Mouse (Mus musculus): ENCODE results near the gene Kalrn. TPM values are rescaled to one million over a fixed set of nuclear protein-coding genes. Genes with fewer than 3 reads are reported as not detected.
A peak's percentile ranks its signal among the peaks of the same experiment; 100 is the strongest.
"Not testable (repeated sequence)": the region's sequence is repeated elsewhere in the genome, so short reads cannot be mapped to it uniquely, and the experiment has no call there.

Gene Kalrn
- polyA plus RNA-seq, 1 experiment from 2014 or later, result 22.8 TPM

- Histone ChIP-seq H3K9me3 (no peaks in the 10 kb centered on the region), H3K27ac (peak overlapping the region; percentile 88), H3K36me3 (no peaks in the 10 kb centered on the region), H3K4me3 (peak overlapping the region; percentile 29), H3K4me1 (peaks cover 80% of the 10 kb centered on the region), H3K27me3 (ENCODE audit: insufficient read depth, poor library complexity, severe bottlenecking) (no peaks in the 10 kb centered on the region)
- peak; percentile 93 for DNase-seq (ENCODE audit: low spot score)
- WGBS, result 28% methylated on average over 19 of the region's 19 CpGs
These were observed 491.5 kb downstream of the Kalrn start for GRCm38 (mm10) chr16:34081683-34082438.

- peak overlapping the region; percentile 88 for H3K27ac ChIP-seq
- H3K4me3 ChIP-seq, result peak overlapping the region; percentile 29; the same call in 1 of the 2 replicates
- H3K9me3 ChIP-seq; DNase-seq (ENCODE audit: low spot score); H3K27me3 ChIP-seq (ENCODE audit: insufficient read depth, poor library complexity, severe bottlenecking); H3K36me3 ChIP-seq: not testable (repeated sequence)
- H3K4me1 ChIP-seq, result peaks cover 82% of the 10 kb centered on the region
These were observed 492.0 kb downstream of the Kalrn start for GRCm38 (mm10) chr16:34081314-34081682.

- Histone ChIP-seq H3K36me3 (no peaks in the 10 kb centered on the region), H3K4me3 (no peak overlapping the region), H3K9me3 (no peaks in the 10 kb centered on the region), H3K4me1 (peaks cover 82% of the 10 kb centered on the region), H3K27ac (peak overlapping the region; percentile 88), H3K27me3 (ENCODE audit: insufficient read depth, poor library complexity, severe bottlenecking) (no peaks in the 10 kb centered on the region)
- 34% methylated on average over 6 of the region's 6 CpGs for WGBS
- DNase-seq (ENCODE audit: low spot score), result no peak
These were observed 492.5 kb downstream of the Kalrn start for GRCm38 (mm10) chr16:34080818-34081217.

GRCm38 (mm10) chr16:34079511-34079910 lies 493.8 kb downstream of the Kalrn start:
- H3K27ac ChIP-seq, result peak overlapping the region; percentile 70
- no peak overlapping the region for H3K4me3 ChIP-seq
- no peaks in the 10 kb centered on the region for H3K9me3 ChIP-seq
- no peak for DNase-seq (ENCODE audit: low spot score)
- H3K27me3 ChIP-seq (ENCODE audit: insufficient read depth, poor library complexity, severe bottlenecking), result no peaks in the 10 kb centered on the region
- WGBS, result 36% methylated on average over 4 of the region's 4 CpGs
- peaks cover 80% of the 10 kb centered on the region for H3K4me1 ChIP-seq
- no peaks in the 10 kb centered on the region for H3K36me3 ChIP-seq

- no peaks in the 10 kb centered on the region for H3K27me3 ChIP-seq (ENCODE audit: insufficient read depth, poor library complexity, severe bottlenecking)
- no peak for DNase-seq (ENCODE audit: low spot score)
- 0 out of 2 replicates have a peak, but pooled peaks cover 2% of the 10 kb centered on the region for H3K36me3 ChIP-seq
- no peak overlapping the region for H3K4me3 ChIP-seq
- peaks cover 75% of the 10 kb centered on the region for H3K4me1 ChIP-seq
- H3K9me3 ChIP-seq, result peaks cover 2% of the 10 kb centered on the region; the same call in 1 of the 2 replicates
- WGBS, result 52% methylated on average over 2 of the region's 2 CpGs
- peak overlapping the region; percentile 70; the same call in 1 of the 2 replicates for H3K27ac ChIP-seq
These were observed 494.6 kb downstream of the Kalrn start for GRCm38 (mm10) chr16:34078732-34079131.

GRCm38 (mm10) chr16:34076101-34076500 lies 497.2 kb downstream of the Kalrn start:
- Histone ChIP-seq H3K27me3 (ENCODE audit: insufficient read depth, poor library complexity, severe bottlenecking) (no peaks in the 10 kb centered on the region), H3K4me3 (no peak overlapping the region), H3K27ac (no peak overlapping the region), H3K4me1 (peaks cover 56% of the 10 kb centered on the region), H3K36me3 (0 out of 2 replicates have a peak, but pooled peaks cover 5% of the 10 kb centered on the region), H3K9me3 (peaks cover 2% of the 10 kb centered on the region; the same call in 1 of the 2 replicates)
- WGBS, result 60% methylated on average over 3 of the region's 3 CpGs
- no peak for DNase-seq (ENCODE audit: low spot score)

- Histone ChIP-seq H3K36me3 (0 out of 2 replicates have a peak, but pooled peaks cover 5% of the 10 kb centered on the region), H3K9me3 (peaks cover 2% of the 10 kb centered on the region; the same call in 1 of the 2 replicates), H3K4me1 (peaks cover 38% of the 10 kb centered on the region), H3K4me3 (no peak overlapping the region), H3K27me3 (ENCODE audit: insufficient read depth, poor library complexity, severe bottlenecking) (no peaks in the 10 kb centered on the region), H3K27ac (no peak overlapping the region)
- WGBS, result 89% methylated on average over 4 of the region's 4 CpGs
- DNase-seq (ENCODE audit: low spot score), result no peak
These were observed 499.4 kb downstream of the Kalrn start for GRCm38 (mm10) chr16:34073930-34074329.

- Histone ChIP-seq H3K27me3 (ENCODE audit: insufficient read depth, poor library complexity, severe bottlenecking) (no peaks in the 10 kb centered on the region), H3K36me3 (0 out of 2 replicates have a peak, but pooled peaks cover 5% of the 10 kb centered on the region), H3K9me3 (peaks cover 2% of the 10 kb centered on the region; the same call in 1 of the 2 replicates), H3K4me1 (peaks cover 30% of the 10 kb centered on the region), H3K4me3 (no peak overlapping the region), H3K27ac (no peak overlapping the region)
- no peak for DNase-seq (ENCODE audit: low spot score)
- 71% methylated on average over 3 of the region's 3 CpGs for WGBS
These were observed 501.2 kb downstream of the Kalrn start for GRCm38 (mm10) chr16:34072136-34072535.

GRCm38 (mm10) chr16:34071223-34071825 lies 502.0 kb downstream of the Kalrn start:
- WGBS, result 86% methylated on average over 3 of the region's 3 CpGs
- DNase-seq (ENCODE audit: low spot score), result no peak
- Histone ChIP-seq H3K4me1 (peaks cover 33% of the 10 kb centered on the region), H3K9me3 (peaks cover 2% of the 10 kb centered on the region; the same call in 1 of the 2 replicates), H3K27ac (no peak overlapping the region), H3K27me3 (ENCODE audit: insufficient read depth, poor library complexity, severe bottlenecking) (no peaks in the 10 kb centered on the region), H3K4me3 (no peak overlapping the region), H3K36me3 (0 out of 2 replicates have a peak, but pooled peaks cover 5% of the 10 kb centered on the region)

- WGBS, result 77% methylated on average over 3 of the region's 3 CpGs
- H3K4me3 ChIP-seq, result no peak overlapping the region
These were observed 503.9 kb downstream of the Kalrn start for GRCm38 (mm10) chr16:34069481-34069880.

GRCm38 (mm10) chr16:34066922-34067321 lies 506.4 kb downstream of the Kalrn start:
- Histone ChIP-seq H3K36me3 (peaks cover 7% of the 10 kb centered on the region; the same call in 1 of the 2 replicates), H3K27me3 (ENCODE audit: insufficient read depth, poor library complexity, severe bottlenecking) (no peaks in the 10 kb centered on the region), H3K4me3 (no peak overlapping the region), H3K27ac (peak overlapping the region; percentile 74), H3K9me3 (no peaks in the 10 kb centered on the region), H3K4me1 (peaks cover 27% of the 10 kb centered on the region)
- DNase-seq (ENCODE audit: low spot score), result no peak

More at GRCm38 (mm10) chr16:34069481-34069880, 503.9 kb downstream of the Kalrn start:
- peaks cover 33% of the 10 kb centered on the region for H3K4me1 ChIP-seq
- peaks cover 7% of the 10 kb centered on the region; the same call in 1 of the 2 replicates for H3K36me3 ChIP-seq
- no peak for DNase-seq (ENCODE audit: low spot score)
- no peak overlapping the region for H3K27ac ChIP-seq
- H3K9me3 ChIP-seq, result peaks cover 2% of the 10 kb centered on the region; the same call in 1 of the 2 replicates
- no peaks in the 10 kb centered on the region for H3K27me3 ChIP-seq (ENCODE audit: insufficient read depth, poor library complexity, severe bottlenecking)

- Histone ChIP-seq H3K27me3 (ENCODE audit: insufficient read depth, poor library complexity, severe bottlenecking) (no peaks in the 10 kb centered on the region), H3K4me3 (no peak overlapping the region), H3K27ac (peak overlapping the region; percentile 74), H3K36me3 (peaks cover 7% of the 10 kb centered on the region; the same call in 1 of the 2 replicates), H3K4me1 (peaks cover 26% of the 10 kb centered on the region), H3K9me3 (no peaks in the 10 kb centered on the region)
- DNase-seq (ENCODE audit: low spot score), result no peak
- WGBS, result 43% methylated on average over 4 of the region's 4 CpGs
These were observed 507.0 kb downstream of the Kalrn start for GRCm38 (mm10) chr16:34066376-34066775.

GRCm38 (mm10) chr16:34063313-34063712 lies 510.0 kb downstream of the Kalrn start:
- 90% methylated on average over 4 of the region's 4 CpGs for WGBS
- no peak for DNase-seq (ENCODE audit: low spot score)

More at GRCm38 (mm10) chr16:34063313-34063712, 510.0 kb downstream of the Kalrn start:
- peaks cover 36% of the 10 kb centered on the region for H3K4me1 ChIP-seq
- no peaks in the 10 kb centered on the region for H3K9me3 ChIP-seq
- peaks cover 7% of the 10 kb centered on the region; the same call in 1 of the 2 replicates for H3K36me3 ChIP-seq
- H3K27ac ChIP-seq, result no peak overlapping the region
- H3K4me3 ChIP-seq, result no peak overlapping the region
- H3K27me3 ChIP-seq (ENCODE audit: insufficient read depth, poor library complexity, severe bottlenecking), result no peaks in the 10 kb centered on the region

Measured in heart, embryonic 10.5 days (tissue).